Mouse (Mus musculus) adrenal gland, adult 2 months (tissue): ENCODE results near the gene Cyp2c67. TPM values are rescaled to one million over a fixed set of nuclear protein-coding genes. Genes with fewer than 3 reads are reported as not detected.
"Not testable (repeated sequence)": the region's sequence is repeated elsewhere in the genome, so short reads cannot be mapped to it uniquely, and the experiment has no call there.

Source experiments
- DNase-seq: peaks from one replicate; pipeline ENCODE4 v3.0.0; 2021
- long read RNA-seq: library from polyadenylated mRNA; stranded (forward); transcript quantifications from one replicate; pipeline ENCODE4 v2.0.0, GENCODE M21; 2021
- polyA plus RNA-seq: library from polyadenylated mRNA; depleted of rRNA; stranded (reverse); fragments of >200 nt; gene quantifications from 2 replicates; pipeline ENCODE4 v1.2.3, GENCODE M21; 2012; rRNA removed
- total RNA-seq, 2 experiments: library from RNA; stranded (reverse); gene quantifications; 2 replicates each; pipeline ENCODE4 v1.2.3; 2021

Cyp2c67 gene
- total RNA-seq (under 1 TPM in 1 of 2 experiments, not detected in 1; 0.86 TPM), polyA plus RNA-seq (not detected in 2 replicates)
- long read RNA-seq, result 0 reads

DNA sequence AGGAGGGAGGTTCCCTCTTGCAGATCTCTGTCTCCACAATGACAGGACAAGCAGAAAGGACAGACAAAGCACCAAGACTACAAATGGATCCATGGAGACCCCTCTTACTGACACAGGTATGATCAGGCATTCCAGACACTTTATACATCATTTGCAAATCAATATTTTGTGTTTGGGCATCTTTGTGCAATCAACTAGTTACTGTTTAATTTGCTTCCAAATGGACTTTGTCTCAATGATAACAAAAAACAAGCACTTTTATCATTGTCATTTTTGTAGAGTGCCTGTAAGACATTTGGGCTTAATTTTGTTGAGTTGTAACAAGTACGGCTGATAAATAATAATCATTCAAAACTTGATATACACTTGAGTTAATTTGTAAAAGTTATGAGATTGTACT, at the start of gene Cyp2c67:
TSS of gene Cyp2c67 (minus strand) at position 114 of the 400 bp plus-strand sequence.
- no peak for DNase-seq

DNA sequence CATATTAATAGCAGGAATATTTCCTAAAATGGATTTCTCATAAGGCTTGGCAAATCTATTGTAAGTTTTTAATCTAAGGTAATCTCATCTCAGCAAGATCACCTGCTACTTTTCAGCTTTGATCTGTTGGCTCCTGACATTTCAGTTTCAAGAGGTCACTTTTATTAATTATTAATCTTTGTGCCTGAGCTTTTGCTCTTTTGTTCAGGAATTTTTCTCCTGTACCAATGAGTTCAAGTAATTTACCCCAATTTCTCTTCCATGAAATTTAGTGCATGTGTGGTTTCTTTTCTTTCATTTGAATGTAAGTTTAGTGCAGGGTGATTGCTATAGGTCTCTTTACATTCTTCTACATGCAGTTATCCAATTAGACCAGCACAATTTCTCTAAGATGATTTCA, 16.8 kb upstream of the Cyp2c67 start:
- DNase-seq, result not testable (repeated sequence)

GRCm38 (mm10) chr19:39652381-39652780, 3.5 kb upstream of the Cyp2c67 start:
- no peak for DNase-seq

- no peak for DNase-seq
Measured at GRCm38 (mm10) chr19:39647519-39647918, 1.3 kb downstream of the Cyp2c67 start.

DNA sequence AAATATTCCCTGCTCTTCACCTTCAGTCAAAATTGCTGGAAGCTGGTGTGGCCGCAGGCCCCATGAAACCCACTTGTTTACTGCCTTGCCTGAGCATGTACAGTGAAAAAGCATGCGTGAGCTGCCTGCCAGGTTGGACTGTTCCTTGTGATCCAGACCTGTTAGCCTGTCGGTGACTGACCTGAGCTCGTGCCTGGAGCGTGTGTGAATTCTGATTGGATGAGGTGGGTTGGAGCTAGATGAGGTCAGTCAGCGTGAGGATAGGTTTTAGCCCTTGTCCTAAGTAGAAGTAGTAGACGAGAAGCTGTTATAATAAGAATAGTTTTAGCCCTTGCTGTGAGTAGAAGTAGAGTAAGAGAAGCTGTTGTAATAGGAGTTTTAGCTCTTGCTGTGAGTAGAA, 4.3 kb downstream of the Cyp2c67 start:
- not testable (repeated sequence) for DNase-seq

Other genes starting within 250 kb of the Cyp2c67 start
- under 1 TPM in 1 of 2 experiments, not detected in 1; 0.32 TPM for gene Cyp2c38, start 186.0 kb downstream of the Cyp2c67 start, total RNA-seq
- not detected in 2 replicates for gene Cyp2c38, start 186.0 kb downstream of the Cyp2c67 start, polyA plus RNA-seq
- under 1 TPM in 1 of 2 experiments, not detected in 1; 0.29 TPM for gene Cyp2c39, start 138.2 kb downstream of the Cyp2c67 start, total RNA-seq
- gene Cyp2c39, start 138.2 kb downstream of the Cyp2c67 start, polyA plus RNA-seq, result not detected in 2 replicates
- 1 to 10 TPM in 1 of 2 experiments, not detected in 1; 1.7 TPM for gene Cyp2c68, start 92.0 kb upstream of the Cyp2c67 start, total RNA-seq
- 0.19 TPM in 1 of 2 replicates, not detected in the other for gene Cyp2c68, start 92.0 kb upstream of the Cyp2c67 start, polyA plus RNA-seq
- gene Cyp2c40, start 163.8 kb upstream of the Cyp2c67 start, total RNA-seq, result 1 to 10 TPM in 1 of 2 experiments, not detected in 1; 3.1 TPM
- 0.06 TPM in 1 of 2 replicates, not detected in the other for gene Cyp2c40, start 163.8 kb upstream of the Cyp2c67 start, polyA plus RNA-seq
- gene Cyp2c69, start 237.7 kb upstream of the Cyp2c67 start, total RNA-seq, result 1 to 10 TPM in 1 of 2 experiments, not detected in 1; 8.2 TPM
- gene Cyp2c69, start 237.7 kb upstream of the Cyp2c67 start, polyA plus RNA-seq, result 0.13 TPM in 1 of 2 replicates, not detected in the other